In genomic region chr8:124944406-124944805, GRCm38 (mm10) we compare ENCODE assay signal across 20 mouse cellular contexts. TPM values are rescaled to one million over a fixed set of nuclear protein-coding genes. Genes with fewer than 3 reads are reported as not detected.
DNase-seq lines count a peak whose midpoint lies in the region; ATAC-seq and TF ChIP-seq lines count a peak whose summit lies in the region.
"Had no signal": no experiment of that assay in that cellular context is flagged by ENCODE, and none has a peak within 500 bp of the region (broad histone marks: within the 10 kb centered on the region; RNA-seq: fewer than 3 reads in every experiment).

No protein-coding gene starts in this region.

- peaks cover 45% of the 10 kb centered on the region for H3K4me1 ChIP-seq in hindbrain, embryonic 10.5 days (replicated peaks)
- H3K4me1 ChIP-seq in hindbrain, embryonic 12.5 days: peaks cover 38% of the 10 kb centered on the region

- H3K27ac ChIP-seq in gastrocnemius, adult 2 months: 0 out of 2 replicates have a peak overlapping the region, but pooled peaks have one; percentile 5
- H3K27ac ChIP-seq in hindbrain, embryonic 10.5 days: no peak overlapping the region
- no peak overlapping the region for H3K27ac ChIP-seq in hindbrain, embryonic 12.5 days
- H3K27ac ChIP-seq: heart, embryonic 15.5 days had no signal

- H3K36me3 ChIP-seq in hindbrain, embryonic 10.5 days: peaks cover 37% of the 10 kb centered on the region
- H3K36me3 ChIP-seq in hindbrain, embryonic 12.5 days: peaks cover 11% of the 10 kb centered on the region; the same call in 1 of the 2 replicates

- no peak overlapping the region for H3K4me2 ChIP-seq in hindbrain, embryonic 12.5 days (replicated peaks)

- WGBS in hindbrain, embryonic 10.5 days: 50% methylated on average over 7 of the region's 7 CpGs
- WGBS in hindbrain, embryonic 12.5 days: 57% methylated on average over 7 of the region's 7 CpGs

- peak overlapping the region; percentile 22; the same call in 1 of the 2 replicates for H3K4me3 ChIP-seq in gastrocnemius, adult 2 months
- H3K4me3 ChIP-seq in hindbrain, embryonic 10.5 days: peak overlapping the region; percentile 20
- H3K4me3 ChIP-seq in hindbrain, embryonic 12.5 days: no peak overlapping the region

- H3K9me3 ChIP-seq in hindbrain, embryonic 10.5 days: no peaks in the 10 kb centered on the region
- no peaks in the 10 kb centered on the region for H3K9me3 ChIP-seq in hindbrain, embryonic 12.5 days (replicated peaks)
- H3K9me3 ChIP-seq: heart, embryonic 15.5 days had no signal

- H3K9ac ChIP-seq in hindbrain, embryonic 12.5 days: no peak overlapping the region
- H3K9ac ChIP-seq: forebrain, postnatal 0 days; heart, embryonic 15.5 days; liver, postnatal 0 days had no signal

- ATAC-seq in hindbrain, embryonic 12.5 days (ENCODE audit: low FRiP score): no peak
- ATAC-seq: forebrain, postnatal 0 days; hindbrain, embryonic 16.5 days; liver, postnatal 0 days had no signal

- no peaks in the 10 kb centered on the region for H3K27me3 ChIP-seq in hindbrain, embryonic 10.5 days (ENCODE audit: insufficient read depth, poor library complexity, severe bottlenecking)
- no peaks in the 10 kb centered on the region for H3K27me3 ChIP-seq in hindbrain, embryonic 12.5 days
- H3K27me3 ChIP-seq: heart, embryonic 15.5 days had no signal

- TF ChIP-seq CTCF in gastrocnemius, adult 2 months (IDR thresholded peaks at IDR 0.05): no peak

- DNase-seq in gastrocnemius, adult 2 months: no peak
- no peak for DNase-seq in gastrocnemius, postnatal 10 days
- peak; percentile 11 for DNase-seq in hindbrain, embryonic 10.5 days (ENCODE audit: low spot score)
- peak; percentile 40 for DNase-seq in retina, postnatal 1 day
- no peak for DNase-seq in retina, embryonic 14.5 days (ENCODE audit: low spot score)
- DNase-seq in left cerebral cortex, postnatal 14 days (ENCODE audit: low spot score in 2 of 2): no peak
- no peak for DNase-seq in left cerebral cortex, adult 9 months (ENCODE audit: low spot score in 2 of 2)
- DNase-seq: adrenal gland, postnatal 10 days; B cell, adult 2 months; cerebellum, adult 8-10 months; forebrain, postnatal 0 days; kidney, adult 11 months; kidney, postnatal 14 days; liver; liver, postnatal 0 days; lung, postnatal 14 days; thymus, postnatal 14 days had no signal

- intact Hi-C loops in gastrocnemius, adult 2 months (cut with DNase I): no loop called here
- intact Hi-C loops in left cerebral cortex, postnatal 14 days (cut with DNase I): no loop called here

RNA-seq across cellular contexts. Expression of gene Egln1, which starts 4.7 kb away (rescaled TPM):
- 100 to 1,000 TPM; 159 to 192 TPM for total RNA-seq in gastrocnemius, adult 2 months (2021)
- 10 to 100 TPM; 60.0 to 71.9 TPM for total RNA-seq in gastrocnemius, postnatal 10 days (2021)
- 10.1 and 12.2 TPM in 2 replicates for polyA plus RNA-seq in hindbrain, embryonic 10.5 days (2016; fragmentation: Nextera tagmentation; extraction: Ambion mirVana)
- polyA plus RNA-seq in hindbrain, embryonic 12.5 days (2016; fragmentation: Nextera tagmentation; extraction: Ambion mirVana): 17.3 and 17.5 TPM in 2 replicates
- 10 to 100 TPM; 57.5 to 58.0 TPM for total RNA-seq in left cerebral cortex, postnatal 14 days (2021)

RNA-seq across cellular contexts. Expression of gene Sprtn, which starts 46.7 kb away (rescaled TPM):
- total RNA-seq in gastrocnemius, adult 2 months (2021): 1 to 10 TPM; 6.7 to 7.5 TPM
- 10 to 100 TPM in 1 of 2 experiments, 1 to 10 TPM in 1; 9.6 to 10.7 TPM for total RNA-seq in gastrocnemius, postnatal 10 days (2021)
- polyA plus RNA-seq in hindbrain, embryonic 10.5 days (2016; fragmentation: Nextera tagmentation; extraction: Ambion mirVana): 11.0 and 11.7 TPM in 2 replicates
- 15.2 and 17.0 TPM in 2 replicates for polyA plus RNA-seq in hindbrain, embryonic 12.5 days (2016; fragmentation: Nextera tagmentation; extraction: Ambion mirVana)
- total RNA-seq in left cerebral cortex, postnatal 14 days (2021): 10 to 100 TPM; 13.8 to 14.8 TPM

RNA-seq across cellular contexts. Expression of gene Exoc8, which starts 46.9 kb away (rescaled TPM):
- 1 to 10 TPM; 7.6 to 7.8 TPM for total RNA-seq in gastrocnemius, adult 2 months (2021)
- total RNA-seq in gastrocnemius, postnatal 10 days (2021): 1 to 10 TPM; 8.0 to 8.7 TPM
- polyA plus RNA-seq in hindbrain, embryonic 10.5 days (2016; fragmentation: Nextera tagmentation; extraction: Ambion mirVana): 8.4 and 9.5 TPM in 2 replicates
- 17.2 and 18.8 TPM in 2 replicates for polyA plus RNA-seq in hindbrain, embryonic 12.5 days (2016; fragmentation: Nextera tagmentation; extraction: Ambion mirVana)
- 10 to 100 TPM; 35.9 to 36.5 TPM for total RNA-seq in left cerebral cortex, postnatal 14 days (2021)

Comparison
In these comparisons a context has a peak if more than half of its experiments do, and no peak if none do; other contexts are left out.
1. DNase-seq: peak in hindbrain, embryonic 10.5 days (single experiment) and retina, postnatal 1 day (single experiment); none in gastrocnemius, adult 2 months (single experiment), gastrocnemius, postnatal 10 days (single experiment), retina, embryonic 14.5 days (single experiment), left cerebral cortex, postnatal 14 days (0 of 2) and left cerebral cortex, adult 9 months (0 of 2).